Mouse (Mus musculus) urinary bladder, postnatal 36 days (tissue): ENCODE data around the gene Zfpm1.
A peak's percentile ranks its signal among the peaks of the same experiment; 100 is the strongest.

Experiments
- DNase-seq, 2 experiments: peaks; one replicate each; pipeline ENCODE4 v3.0.0; 2022; ENCODE audit warnings: low spot score in 2 of 2, mixed read lengths in 1 of 2

Gene Zfpm1

GRCm38 (mm10) chr8:122345181-122346095 lies 63.5 kb downstream of the Zfpm1 start:
- DNase-seq, result no peak

- DNase-seq, result no peak
Measured at GRCm38 (mm10) chr8:122347811-122348552, 66.0 kb downstream of the Zfpm1 start.

GRCm38 (mm10) chr8:122349357-122350297 lies 67.7 kb downstream of the Zfpm1 start:
- DNase-seq, result no peak

- no peak for DNase-seq
Measured at GRCm38 (mm10) chr8:122350309-122351089, 68.6 kb downstream of the Zfpm1 start.

- DNase-seq, result no peak
Measured at GRCm38 (mm10) chr8:122354157-122354556, 72.2 kb downstream of the Zfpm1 start.

GRCm38 (mm10) chr8:122355642-122356606 lies 74.0 kb downstream of the Zfpm1 start:
- DNase-seq, result peak; percentile 75 to 79

GRCm38 (mm10) chr8:122357202-122357601 lies 75.3 kb downstream of the Zfpm1 start:
- no peak for DNase-seq

- DNase-seq, result no peak
Measured at GRCm38 (mm10) chr8:122357641-122358040, 75.7 kb downstream of the Zfpm1 start.

- no peak for DNase-seq
Measured at GRCm38 (mm10) chr8:122359111-122359775, 77.3 kb downstream of the Zfpm1 start.

GRCm38 (mm10) chr8:122360696-122361416 lies 78.9 kb downstream of the Zfpm1 start, which contains the start of gene Trhr2:
Gene Trhr2 (minus strand): TSS chr8:122360746.
- no peak for DNase-seq

GRCm38 (mm10) chr8:122362271-122362670 lies 80.3 kb downstream of the Zfpm1 start:
- no peak for DNase-seq

GRCm38 (mm10) chr8:122362967-122363366 lies 81.0 kb downstream of the Zfpm1 start:
- DNase-seq, result no peak

GRCm38 (mm10) chr8:122368494-122368893 lies 86.6 kb downstream of the Zfpm1 start:
- no peak for DNase-seq

- DNase-seq, result peak; percentile 75 to 79
Measured at GRCm38 (mm10) chr8:122369665-122370064, 87.7 kb downstream of the Zfpm1 start.

- no peak for DNase-seq
Measured at GRCm38 (mm10) chr8:122371706-122372105, 89.8 kb downstream of the Zfpm1 start.

GRCm38 (mm10) chr8:122375320-122375719 lies 93.4 kb downstream of the Zfpm1 start:
- DNase-seq, result no peak

GRCm38 (mm10) chr8:122375751-122376364 lies 93.9 kb downstream of the Zfpm1 start:
- DNase-seq, result no peak
